Mouse (Mus musculus) left cerebral cortex, postnatal 36 days (tissue): ENCODE measurements at regions not wholly inside any gene's neighbourhood (a gene's known extent, or its start where the extent isn't known, plus 50 kb on each side); places are given as distances from the start of the nearest gene placed in this dataset.

Source experiments
- DNase-seq, 2 experiments: peaks; one replicate each; pipeline ENCODE4 v3.0.0; 2021 to 2022; ENCODE audit warnings: low spot score in 2 of 2, mixed read lengths in 1 of 2
- intact Hi-C: fragments of 180-260 bp; cut with DNase I; formaldehyde crosslinking; loops from one replicate; pipeline ENCODE4 v1.15.1; 2025

- intact Hi-C loops = no loop called here
- DNase-seq = no peak
Observed at GRCm38 (mm10) chr11:24335256-24335655, 257.4 kb downstream of the Bcl11a start.

GRCm38 (mm10) chr11:24338111-24338510, 260.3 kb downstream of the Bcl11a start:
- no peak for DNase-seq
- intact Hi-C loops = no loop called here

DNA sequence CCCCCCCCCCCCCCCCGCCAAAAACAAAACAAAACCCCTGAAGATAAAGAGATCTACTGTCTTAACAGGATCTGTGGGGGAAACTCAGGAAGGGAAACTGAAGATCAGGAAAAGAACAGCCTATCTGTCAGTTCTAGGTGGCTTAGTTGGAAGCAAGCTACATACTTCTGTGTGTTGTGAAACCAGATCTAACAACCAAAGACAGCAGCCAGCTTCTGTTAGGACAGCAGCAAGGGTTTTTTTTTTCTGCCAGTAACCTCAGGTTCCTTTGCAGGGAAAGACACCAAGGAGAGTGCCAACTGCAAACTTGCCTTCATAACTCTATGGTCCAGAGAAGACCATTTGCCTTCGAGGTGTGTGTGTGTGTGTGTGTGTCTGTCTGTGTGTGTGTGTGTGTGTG, 261.2 kb downstream of the Bcl11a start:
- intact Hi-C loops = no loop called here
- no peak for DNase-seq

DNA sequence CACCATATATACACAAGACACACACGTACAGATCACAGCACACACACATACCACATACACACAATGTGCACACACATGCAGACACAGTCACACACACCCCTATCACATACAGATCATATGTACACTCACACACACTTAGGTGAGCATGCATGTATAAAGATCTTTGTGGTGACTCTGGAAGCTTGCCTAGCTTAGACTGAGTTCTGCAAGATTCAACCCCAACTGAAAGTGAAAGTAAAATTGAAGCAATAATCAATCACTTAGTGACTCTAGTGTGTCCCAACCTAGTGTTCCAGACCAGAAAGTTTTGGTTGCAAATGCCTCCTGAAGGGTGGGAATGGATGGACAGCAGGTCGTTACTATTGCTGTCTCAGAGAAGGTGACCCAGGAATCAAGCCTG, 262.8 kb downstream of the Bcl11a start:
- DNase-seq = no peak
- intact Hi-C loops = no loop called here

DNA sequence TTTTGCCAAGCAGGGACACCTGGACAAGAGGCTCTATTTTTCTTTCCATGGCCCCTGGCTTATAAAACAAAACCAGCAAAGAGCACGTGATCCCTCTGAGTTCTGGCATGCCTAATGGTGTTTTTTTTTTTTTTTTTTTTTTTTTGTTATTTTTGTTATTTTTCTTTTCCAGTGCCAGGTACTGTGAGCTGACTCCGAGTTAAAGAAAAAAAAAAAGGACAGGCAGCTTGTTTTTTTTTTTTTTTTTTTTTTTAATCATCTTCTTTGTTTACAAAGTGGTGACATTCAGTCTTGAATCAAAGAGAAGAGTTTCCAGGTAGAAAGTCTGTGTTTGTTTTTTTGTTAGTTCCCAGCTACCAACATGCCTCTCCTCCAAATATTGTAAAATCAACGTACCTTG, 263.8 kb downstream of the Bcl11a start:
- intact Hi-C loops = no loop called here
- DNase-seq = no peak

DNA sequence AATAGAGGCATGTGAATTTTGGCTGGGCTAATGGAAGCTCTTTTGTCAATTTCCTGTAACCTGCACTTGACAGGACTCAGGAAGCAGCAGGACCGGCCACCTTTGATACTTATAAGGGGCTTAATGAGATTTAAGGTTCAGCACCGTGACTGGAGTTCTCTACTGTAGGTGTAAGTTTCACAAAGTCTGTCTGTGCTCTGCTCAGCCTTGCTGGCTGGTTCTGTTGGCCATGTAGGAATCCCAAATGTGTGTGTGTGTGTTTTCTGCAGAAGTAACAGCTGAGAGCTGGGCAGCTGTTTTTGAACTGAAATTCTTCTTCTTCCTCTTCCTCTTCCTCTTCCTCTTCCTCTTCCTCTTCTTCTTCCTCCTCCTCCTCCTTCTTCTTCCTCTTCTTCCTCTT, 264.3 kb downstream of the Bcl11a start:
- intact Hi-C loops = no loop called here
- DNase-seq = no peak

DNA sequence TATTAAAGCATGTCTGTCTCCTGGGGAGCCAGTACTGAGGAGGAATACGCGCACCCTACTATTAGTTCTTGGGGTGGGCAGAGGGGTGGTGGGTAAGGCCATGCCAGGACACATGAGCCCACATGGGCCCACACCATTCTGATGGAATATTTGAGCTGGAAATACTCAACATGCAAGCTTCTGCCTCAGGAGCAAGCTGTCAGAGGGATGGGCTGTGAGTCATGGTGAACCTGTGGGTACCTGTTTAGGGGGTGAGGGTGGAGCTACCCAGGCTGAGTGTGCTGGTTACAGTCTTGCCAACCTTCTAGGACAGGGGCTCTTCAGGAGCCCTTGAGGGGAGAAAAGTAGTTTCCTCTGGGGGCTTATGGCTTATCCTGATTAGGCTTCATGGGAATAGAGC, 264.9 kb downstream of the Bcl11a start:
- intact Hi-C loops = no loop called here
- no peak for DNase-seq

GRCm38 (mm10) chr11:24347225-24347624, 269.4 kb downstream of the Bcl11a start:
- intact Hi-C loops = no loop called here
- no peak for DNase-seq

DNA sequence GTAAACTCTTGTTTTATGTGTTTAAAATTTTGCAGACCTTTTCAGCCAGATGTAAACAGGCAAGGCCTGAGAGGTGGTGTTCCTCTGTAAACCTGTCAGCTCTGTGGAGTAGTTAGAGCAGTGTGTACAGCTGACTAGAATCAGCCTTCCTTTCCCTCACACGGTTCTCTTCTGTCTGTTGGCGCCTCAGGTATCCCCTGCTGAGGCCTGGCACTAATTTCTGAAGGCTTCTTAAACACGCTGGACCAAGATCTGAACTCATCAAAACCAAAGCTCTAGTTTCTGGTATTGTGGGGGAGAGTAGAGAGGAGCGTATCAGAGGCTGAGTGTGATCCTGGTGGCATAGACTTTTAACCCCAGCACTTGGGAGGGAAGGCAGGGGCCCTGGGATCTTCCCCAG, 270.9 kb downstream of the Bcl11a start:
- intact Hi-C loops = no loop called here
- DNase-seq = no peak

- DNase-seq = no peak
- intact Hi-C loops = no loop called here
Observed at GRCm38 (mm10) chr11:24349967-24350643, 272.2 kb downstream of the Bcl11a start.

GRCm38 (mm10) chr11:24350839-24351238, 273.0 kb downstream of the Bcl11a start:
- no peak for DNase-seq
- intact Hi-C loops = no loop called here

DNA sequence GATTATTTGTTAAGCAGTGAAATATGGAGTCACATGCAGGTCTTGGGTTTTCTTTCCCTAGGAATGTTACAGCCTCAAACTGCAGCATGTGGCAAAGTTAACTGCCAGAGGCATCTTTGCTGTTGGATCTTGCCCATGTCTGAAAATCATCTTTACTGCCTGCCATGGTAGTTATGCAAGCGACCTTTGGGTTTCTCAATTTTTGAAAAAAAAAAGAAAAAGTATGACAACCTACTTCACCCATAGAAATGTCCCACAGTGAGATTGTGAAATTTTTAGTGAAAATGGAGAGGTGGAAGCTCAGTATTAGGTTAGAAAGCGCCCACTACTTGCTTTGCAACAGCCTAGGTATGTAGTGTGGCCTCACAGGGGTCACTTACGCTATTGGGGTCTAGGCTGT, 274.2 kb downstream of the Bcl11a start:
- intact Hi-C loops = no loop called here

DNA sequence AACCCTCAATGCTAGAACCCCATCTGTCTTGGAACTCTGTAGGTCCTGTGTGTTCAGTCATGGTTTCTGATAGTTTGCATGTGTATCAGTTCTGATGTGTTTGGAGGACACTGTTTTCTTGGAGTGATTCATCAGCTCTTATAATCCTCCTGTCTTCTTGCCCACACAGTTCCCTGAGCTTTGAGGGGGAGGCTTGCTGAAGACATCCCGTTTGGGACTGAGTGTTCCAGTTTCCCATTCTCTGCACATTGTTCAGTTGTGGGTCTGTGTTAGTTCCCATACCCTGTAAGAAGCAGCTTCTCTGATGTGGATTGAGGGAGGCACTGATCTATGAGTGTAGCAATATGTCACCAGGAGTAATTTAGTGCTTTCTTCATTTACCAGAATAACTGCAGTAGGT, 275.2 kb downstream of the Bcl11a start:
- intact Hi-C loops = no loop called here
- peak; percentile 16 to 23 for DNase-seq

More for the DNA sequence above, 274.2 kb downstream of the Bcl11a start:
- no peak for DNase-seq

GRCm38 (mm10) chr11:24357388-24357787, 279.5 kb downstream of the Bcl11a start:
- intact Hi-C loops = no loop called here
- no peak for DNase-seq

GRCm38 (mm10) chr11:24359086-24359485, 281.2 kb downstream of the Bcl11a start:
- intact Hi-C loops = no loop called here
- no peak for DNase-seq

DNA sequence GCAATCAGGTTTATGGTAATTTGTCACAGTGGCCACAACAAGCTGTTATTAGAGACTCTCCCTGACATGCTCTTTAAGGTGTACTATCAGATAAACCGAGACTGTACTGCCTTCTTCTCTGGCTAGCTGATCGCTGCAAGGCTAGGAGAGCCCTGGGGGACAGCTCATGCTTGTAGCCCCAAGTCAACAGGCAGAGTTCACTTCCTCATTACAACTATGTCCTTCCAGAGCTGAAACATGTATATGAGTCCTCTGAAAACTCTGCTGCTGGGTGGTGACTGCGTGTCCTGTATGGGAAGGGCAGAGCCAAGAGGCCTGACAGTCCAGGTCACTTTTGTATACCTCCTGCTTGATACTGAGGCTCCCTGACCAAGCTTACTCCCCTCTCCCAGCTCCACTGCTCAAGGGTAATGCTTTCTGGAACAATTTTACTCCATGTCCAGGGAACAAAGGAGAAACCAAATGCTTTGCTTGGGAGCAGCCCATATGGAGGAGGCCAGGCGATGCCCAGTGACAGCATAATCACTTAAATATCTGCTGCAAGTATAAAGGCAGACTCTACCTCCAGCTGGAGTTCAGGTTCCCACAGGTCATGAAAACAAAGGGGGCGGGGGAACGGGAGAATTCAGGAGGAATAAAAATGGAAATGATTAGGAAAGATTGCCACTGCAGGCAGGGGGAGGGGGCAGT, 284.3 kb downstream of the Bcl11a start:
- intact Hi-C loops = no loop called here

DNA sequence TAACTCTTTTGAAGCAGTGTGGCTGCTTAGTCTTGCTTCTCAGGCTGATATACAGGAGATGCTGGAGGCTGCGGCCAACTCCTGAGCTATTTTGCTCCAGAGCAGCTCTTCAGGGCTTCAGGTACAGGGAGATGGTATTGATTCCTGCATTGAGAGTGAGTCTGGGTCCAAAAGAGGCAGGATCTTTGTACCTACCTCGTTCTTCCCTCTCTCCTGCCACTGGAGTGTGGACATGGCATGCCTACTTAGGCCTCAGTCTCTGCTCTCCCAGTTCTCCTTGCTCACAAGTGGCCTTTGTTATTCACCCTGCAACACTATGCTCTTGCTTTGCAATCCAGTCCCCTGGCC, 284.8 kb downstream of the Bcl11a start:
- no peak for DNase-seq
- intact Hi-C loops = no loop called here

More for the DNA sequence above, 284.3 kb downstream of the Bcl11a start:
- no peak for DNase-seq

DNA sequence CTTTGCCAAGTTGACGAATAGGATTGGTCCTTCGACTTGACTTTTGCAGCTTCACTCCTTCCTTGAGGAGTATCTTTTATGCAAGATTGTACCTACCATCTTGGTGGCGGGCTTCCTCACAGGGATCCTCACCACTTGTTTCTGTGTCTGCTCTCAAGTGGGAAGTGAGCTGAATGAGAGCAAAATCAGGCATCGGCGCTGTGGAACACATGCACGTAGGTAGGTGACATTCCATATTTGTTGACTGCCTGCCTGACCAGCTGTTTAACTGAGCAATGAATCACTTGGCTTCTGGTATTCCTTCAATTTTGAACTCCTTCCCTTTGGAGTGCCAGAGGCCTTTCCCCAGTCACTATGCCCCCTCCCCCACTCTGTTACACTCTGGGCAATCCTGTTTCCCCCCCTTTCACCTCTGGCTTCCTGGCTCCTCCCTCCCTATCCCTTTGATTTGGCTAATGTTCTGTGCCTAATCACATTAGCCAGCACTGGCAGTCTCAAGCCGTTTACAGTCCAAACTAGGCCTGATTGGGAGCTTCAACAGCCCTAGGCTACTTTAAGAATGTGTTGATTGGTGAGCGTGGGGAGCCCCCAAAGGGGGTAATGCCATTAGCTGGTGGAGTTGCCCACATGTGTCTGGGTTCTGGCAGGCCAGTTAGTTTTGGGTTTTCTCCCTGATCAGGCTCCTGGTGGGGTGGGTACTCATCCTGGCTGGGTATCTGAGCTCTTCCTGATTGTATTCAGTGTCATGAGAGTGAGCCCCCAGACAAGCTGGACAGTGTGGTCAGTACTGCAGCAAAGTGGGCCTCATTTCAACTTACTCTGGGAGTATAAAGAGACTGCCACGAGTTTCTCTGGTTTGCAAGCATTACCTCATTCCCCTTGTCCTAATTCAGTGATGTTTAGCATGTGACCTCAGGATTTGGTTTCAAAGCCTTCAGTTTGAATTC, 285.8 kb downstream of the Bcl11a start:
- intact Hi-C loops = no loop called here

DNA sequence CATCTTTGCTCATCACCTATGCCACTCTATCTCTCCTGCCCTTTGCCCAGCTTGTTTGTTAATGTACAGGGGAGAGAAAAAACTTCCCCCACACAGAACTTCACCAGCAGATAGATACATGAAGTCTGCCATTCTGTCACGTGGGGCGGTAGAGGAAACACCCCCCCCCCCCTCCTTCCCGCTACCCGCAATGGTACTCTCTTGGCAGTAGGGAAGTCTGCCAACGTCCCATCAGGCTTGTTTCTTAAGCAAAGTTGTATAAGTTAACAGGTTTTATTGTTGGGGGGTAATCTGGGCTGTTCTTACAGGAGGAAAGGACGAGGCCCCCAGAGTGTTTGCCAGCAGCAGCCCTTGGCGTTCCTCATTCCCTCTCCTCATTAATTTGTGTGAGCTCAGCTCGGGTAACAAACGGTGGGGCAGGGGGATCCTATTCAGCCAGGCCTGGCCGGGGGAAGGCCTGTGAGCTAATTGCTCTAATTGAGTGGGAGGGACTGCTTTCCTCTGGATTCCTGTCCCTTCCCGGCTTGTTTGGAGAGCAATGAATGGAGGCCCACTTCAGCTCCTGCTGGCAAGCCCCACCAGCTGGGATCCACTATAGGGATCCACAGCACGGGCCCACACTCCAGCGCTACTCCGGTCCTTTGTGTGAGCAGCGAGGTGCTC, 292.5 kb downstream of the Bcl11a start:
- intact Hi-C loops = no loop called here
- DNase-seq = no peak

More for the DNA sequence above, 285.8 kb downstream of the Bcl11a start:
- DNase-seq = peak; percentile 20 to 36
